Mouse (Mus musculus): ENCODE data around the gene Dand5.

Dand5 gene

GRCm38 (mm10) chr8:84822723-84823122 lies at the start of gene Dand5:
TSS of gene Dand5 (minus strand) at chr8:84822823.
- DNase-seq (ENCODE audit: low spot score) = no peak

DNA sequence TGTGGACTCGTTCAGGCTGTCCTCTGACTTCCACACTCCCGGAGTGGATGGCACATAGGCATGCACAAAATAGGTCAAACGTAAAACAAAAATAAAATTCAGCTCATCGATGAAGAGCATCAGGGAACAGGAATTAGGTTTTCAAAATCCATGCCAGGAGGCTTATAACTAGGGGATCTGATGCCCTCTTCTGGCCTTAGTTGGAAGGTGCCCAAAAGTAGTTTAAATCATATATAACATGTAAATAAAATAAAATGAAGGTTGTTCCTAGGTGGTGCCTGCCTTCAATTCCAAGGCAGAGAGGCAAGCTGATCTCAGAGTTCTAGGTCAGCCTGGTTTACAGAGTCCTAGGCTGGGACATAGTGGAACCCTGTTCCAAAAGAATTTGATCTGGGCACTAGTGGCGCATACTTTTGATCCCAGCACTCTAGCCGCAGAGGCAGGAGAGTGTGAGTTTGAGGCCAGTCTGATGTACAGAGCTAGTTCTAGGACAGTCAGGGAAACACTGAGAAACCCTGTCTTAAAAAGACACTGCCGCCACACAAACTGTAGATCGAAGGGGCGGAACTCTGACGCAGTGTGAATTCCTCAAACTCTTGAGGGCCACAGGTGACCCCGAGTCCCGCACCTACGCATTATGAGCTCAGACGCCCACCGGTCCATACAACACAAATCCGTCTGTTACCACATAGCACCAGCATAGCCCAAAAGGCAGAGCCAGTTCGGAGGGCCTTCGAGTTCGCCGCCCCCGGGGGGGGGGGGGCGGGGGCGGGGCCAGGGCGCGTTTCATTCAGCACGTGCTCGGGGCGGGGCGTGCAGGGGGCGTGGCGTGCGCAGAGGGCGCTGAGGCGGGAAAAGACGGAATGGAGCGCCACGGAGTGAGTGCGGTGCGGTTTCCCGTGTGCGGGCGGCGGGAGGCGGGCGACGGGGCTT lies 49.0 kb upstream of the Dand5 start, which contains the start of gene Syce2:
Syce2 (plus strand) TSS at position 736 of the 933 bp plus-strand sequence.
- DNase-seq (ENCODE audit: low spot score) = peak; percentile 74

GRCm38 (mm10) chr8:84856864-84857441 lies 34.3 kb upstream of the Dand5 start, which contains the start of gene Farsa:
TSS of gene Farsa (plus strand) at chr8:84856989.
- DNase-seq (ENCODE audit: low spot score) = peak; percentile 87

GRCm38 (mm10) chr8:84856434-84856833 lies 33.8 kb upstream of the Dand5 start:
- no peak for DNase-seq (ENCODE audit: low spot score)

DNA sequence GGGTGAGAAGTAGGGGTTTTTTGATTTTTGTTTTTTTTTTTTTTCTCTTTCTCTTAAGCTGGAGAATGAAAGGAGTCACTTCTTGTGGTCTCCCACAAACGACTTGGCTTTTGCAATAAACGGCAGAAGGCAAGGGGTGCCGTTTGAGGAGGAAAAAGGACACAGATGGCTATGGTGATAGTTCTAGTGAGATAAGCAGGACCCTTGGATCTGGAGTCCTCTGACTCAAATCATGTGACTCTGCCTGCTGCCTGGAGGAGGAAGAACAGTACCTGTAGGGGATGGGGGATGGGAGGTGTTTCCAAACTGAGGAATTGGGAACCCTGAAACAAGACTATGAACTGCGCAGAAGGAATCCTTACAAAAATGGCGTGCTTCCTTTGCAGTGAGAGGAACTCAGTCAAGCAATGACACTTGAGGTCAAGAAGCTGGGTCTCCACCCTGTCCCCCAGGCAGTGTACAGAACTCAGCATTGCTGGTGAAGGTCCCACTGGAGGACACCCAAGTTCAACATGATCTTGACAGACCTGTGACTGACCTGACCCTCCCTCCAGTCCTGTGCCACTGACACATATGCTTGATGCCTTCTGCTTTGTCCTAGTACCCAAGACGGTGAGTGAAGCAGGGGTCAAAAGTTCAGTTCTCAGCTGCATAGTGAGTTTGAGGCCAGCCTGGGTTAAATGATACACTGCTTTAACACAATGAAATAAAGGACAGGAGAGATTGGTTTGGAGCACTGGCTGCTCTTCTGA lies 25.2 kb upstream of the Dand5 start:
- no peak for DNase-seq (ENCODE audit: low spot score)

GRCm38 (mm10) chr8:84846722-84847572 lies 24.3 kb upstream of the Dand5 start, which contains the start of gene Calr:
TSS of gene Calr (minus strand) at chr8:84846934.
- DNase-seq (ENCODE audit: low spot score) = peak; percentile 96

DNA sequence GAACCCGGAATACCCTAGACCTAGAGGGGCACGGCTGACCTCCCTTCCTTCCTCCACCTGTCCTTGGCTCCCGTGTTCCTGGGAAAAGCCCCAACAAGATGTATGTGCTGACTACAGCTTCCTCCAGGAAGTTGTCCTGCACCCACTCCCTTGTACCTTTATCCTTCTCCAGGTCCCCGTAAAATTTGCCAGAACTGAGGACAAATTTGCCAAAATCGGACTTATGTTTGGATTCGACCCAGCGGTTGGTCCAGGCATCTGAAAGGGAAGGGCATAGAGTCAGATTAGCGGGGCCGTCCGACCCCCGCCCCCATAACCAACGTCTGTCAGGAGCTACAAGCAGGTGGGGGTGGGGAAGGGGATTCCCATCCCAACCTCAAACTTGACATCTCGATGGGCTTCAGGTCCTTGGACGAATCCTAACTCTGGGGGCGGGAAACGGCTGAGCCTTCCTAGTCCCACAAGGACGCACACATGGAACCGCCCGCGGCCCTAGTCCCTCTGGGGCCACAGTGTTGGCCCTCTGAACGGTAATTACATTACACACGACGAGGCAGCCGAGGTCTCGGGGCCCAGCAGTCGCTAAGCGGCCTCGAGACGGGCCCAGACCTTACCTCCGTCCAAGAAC lies 23.6 kb upstream of the Dand5 start:
- DNase-seq (ENCODE audit: low spot score) = no peak

DNA sequence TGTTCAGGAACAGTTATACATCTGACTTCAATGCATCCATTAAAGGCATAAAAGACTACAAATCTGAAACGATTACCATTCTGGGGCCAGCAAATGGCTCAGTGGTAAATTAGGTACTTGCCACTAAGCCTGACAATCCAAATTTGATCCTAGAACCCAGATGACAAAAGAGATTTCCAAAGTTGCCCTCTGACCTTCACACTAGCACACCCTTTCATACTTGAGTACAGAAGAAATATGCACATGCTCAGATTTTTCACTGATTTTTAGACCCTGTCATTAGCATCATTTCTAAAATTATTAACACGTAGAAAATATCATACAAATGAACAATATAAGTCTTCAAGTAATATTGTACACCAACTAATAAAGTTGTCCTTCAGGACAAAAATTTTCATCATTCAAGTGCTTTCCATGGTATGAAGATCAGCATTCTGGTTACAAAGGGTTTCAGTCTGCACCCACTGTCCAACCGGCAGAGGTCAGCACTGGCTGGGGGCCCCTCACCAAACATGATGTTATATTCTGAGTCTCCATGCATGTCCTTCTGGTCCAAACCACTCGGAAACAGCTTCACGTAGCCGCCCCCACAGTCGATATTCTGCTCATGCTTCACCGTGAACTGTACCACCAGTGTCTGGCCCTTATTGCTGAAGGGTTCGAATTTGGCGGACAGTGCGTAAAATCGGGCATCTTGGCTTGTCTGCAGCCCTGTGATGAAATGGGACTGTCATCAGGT lies 22.9 kb upstream of the Dand5 start:
- no peak for DNase-seq (ENCODE audit: low spot score)

DNA sequence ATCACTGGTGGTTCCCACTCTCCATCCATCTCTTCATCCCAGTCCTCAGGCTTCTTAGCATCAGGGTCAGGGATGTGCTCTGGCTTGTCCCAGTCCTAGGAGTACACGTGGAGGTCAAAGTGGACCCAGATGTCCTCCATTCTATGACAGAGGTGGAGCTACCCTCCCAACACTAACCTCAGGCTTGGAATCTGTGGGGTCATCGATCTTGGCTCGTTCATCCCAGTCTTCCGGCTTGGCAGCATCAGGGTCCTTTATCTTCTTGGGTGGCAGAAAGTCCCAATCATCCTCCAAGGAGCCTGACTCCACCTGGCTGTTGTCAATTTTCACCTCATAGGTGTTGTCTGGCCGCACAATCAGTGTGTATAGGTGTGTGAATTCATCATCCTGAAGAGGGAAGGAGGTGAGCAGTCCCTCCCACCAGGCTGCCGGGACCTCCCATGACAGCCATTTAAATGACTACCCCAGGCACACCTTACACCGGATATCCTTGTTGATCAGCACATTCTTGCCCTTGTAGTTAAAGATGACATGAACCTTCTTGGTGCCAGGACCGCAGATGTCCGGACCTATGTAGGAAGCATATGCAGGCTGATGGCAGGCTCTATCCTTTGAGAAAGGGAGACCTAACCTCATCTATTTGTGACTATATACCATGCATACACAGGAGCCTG lies 21.9 kb upstream of the Dand5 start:
- DNase-seq (ENCODE audit: low spot score) = no peak

GRCm38 (mm10) chr8:84841514-84841913 lies 18.9 kb upstream of the Dand5 start:
- DNase-seq (ENCODE audit: low spot score) = no peak

DNA sequence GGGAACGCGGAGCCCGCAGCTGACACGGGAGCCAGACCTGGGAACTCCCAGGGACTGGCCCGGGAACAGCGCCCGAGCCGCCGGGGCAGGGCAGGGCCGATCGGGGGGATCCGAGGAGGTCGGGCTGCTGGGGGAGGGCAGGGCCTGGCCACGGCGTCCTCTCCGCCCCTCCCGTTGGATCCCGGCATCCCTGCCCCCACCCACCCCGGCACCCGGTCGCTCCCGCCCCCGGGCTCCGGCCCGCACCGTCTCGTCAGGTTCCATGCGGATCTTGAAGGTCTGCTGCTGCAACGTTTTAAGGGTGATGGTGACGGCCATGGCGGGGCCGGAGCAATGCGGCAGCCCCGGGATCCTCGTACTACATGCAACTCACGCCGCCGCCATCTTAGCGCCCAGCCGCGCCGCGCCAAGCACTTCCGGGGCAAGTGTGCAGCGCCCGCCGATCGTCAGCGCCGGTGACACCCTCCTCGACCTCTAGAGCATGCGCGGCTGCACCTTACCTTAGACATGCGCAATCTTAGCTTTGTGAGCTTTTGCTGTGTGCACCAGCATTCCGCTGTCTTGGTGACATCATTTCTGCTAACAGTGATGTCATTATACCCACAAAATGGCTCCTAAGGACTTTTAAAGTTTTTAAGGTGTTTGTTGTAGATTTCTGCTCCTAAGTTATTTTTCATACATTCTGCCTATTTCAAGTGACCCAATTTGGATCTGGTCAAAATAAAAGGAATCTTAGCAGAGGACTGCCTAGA lies 17.8 kb upstream of the Dand5 start, which contains the start of gene Rad23a:
Rad23a (minus strand) TSS at position 418 of the 752 bp plus-strand sequence.
- peak; percentile 82 for DNase-seq (ENCODE audit: low spot score)

DNA sequence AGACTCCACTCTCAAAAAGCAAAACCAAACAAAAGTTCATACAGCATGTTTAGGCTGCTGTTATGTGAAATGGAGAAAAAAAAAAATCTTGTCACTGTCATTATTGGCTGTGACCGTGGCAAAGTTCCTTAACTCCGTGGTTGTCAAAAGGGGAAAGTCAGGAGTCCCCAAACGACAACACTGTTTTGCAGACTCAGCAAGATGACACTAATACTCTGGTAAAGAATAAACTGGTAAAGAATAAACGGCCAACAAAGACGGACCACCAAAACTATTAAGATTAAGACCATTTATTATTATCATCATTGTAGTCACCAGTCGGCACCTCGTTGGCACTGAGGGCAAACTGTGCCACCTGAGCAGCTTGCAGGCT lies 17.2 kb upstream of the Dand5 start:
- no peak for DNase-seq (ENCODE audit: low spot score)

GRCm38 (mm10) chr8:84839411-84839810 lies 16.8 kb upstream of the Dand5 start:
- DNase-seq (ENCODE audit: low spot score) = no peak

DNA sequence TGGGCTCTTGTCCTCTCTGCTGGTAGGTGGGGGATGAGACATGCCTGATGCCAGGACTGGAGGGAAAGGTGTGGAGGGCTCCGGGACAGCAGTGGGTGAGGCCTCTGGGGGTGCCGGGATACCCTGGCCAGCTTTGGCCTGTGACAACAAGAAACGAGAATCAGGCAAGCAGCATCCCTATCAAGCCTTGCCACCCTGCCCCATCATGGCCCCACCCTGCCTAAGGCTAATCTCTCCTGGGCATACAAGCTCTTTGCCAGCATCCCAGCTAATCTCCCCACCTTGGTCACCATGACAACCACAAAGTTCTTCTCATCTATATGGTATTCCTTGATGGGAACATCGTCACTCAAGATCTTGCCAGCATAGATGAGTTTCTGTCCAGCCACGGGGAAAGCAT lies 15.9 kb upstream of the Dand5 start:
- no peak for DNase-seq (ENCODE audit: low spot score)

DNA sequence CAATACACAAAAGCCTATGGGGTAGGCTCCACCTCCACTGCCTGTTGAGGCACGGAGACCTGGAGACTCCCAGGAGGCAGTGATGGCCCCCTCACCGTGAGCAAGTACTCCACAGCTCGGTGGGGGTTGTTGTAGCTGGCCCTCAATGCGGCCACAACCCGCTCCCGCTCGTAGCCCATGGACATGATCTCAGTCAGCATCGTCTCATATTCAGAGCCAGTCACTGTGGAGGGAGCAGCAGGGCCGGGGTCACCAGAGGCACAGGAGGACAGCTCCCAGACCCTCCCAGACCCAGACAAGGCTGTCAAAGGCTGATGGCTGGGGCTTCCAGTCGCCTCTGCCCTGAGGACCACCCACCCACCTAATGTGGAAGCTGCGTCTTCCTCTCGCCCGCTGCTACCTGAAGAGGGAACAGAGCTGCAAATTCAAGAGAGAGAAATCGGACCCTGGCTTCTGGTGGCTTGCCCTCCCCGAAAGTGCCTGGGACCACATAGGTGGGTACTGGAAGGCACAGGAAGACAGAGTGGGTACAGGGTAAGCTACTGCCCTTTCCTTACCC lies 15.4 kb upstream of the Dand5 start:
- no peak for DNase-seq (ENCODE audit: low spot score)

DNA sequence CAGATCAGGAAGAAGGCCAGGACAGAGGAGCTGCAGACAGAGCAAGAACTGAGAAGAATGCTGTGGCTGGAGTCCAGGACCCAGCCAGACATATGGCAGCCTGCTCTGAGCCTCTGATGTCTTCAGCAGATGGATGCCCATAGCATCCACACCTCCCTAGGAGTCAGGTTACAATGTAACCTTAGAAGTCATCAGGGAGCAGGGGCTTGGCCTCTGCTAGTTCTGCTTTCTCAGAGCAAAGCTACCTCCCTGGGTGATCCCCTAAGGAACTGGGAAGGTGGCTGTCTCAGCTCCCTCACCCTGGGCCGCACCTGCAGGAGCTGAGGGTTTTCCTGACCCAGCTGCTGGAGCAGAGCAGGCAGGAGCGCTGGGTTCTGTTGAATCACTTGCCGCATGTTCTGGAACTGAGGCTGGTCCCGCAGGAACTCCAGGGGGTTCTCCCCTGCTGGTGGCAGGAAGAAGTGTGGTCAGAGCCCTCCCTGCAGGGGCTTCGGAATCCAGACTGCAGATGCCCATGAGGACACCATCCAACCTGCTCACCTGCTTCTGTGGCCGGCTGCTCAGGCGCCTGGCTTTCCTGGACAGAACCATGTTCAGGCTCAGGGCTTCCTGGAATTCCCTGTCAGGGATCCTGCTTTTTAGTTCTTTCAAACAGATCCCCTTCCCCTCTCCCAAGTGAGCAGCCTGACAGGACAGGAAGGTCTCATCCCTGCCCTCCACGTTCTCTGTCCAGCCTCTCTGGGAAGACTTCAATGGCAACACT lies 14.7 kb upstream of the Dand5 start:
- no peak for DNase-seq (ENCODE audit: low spot score)

DNA sequence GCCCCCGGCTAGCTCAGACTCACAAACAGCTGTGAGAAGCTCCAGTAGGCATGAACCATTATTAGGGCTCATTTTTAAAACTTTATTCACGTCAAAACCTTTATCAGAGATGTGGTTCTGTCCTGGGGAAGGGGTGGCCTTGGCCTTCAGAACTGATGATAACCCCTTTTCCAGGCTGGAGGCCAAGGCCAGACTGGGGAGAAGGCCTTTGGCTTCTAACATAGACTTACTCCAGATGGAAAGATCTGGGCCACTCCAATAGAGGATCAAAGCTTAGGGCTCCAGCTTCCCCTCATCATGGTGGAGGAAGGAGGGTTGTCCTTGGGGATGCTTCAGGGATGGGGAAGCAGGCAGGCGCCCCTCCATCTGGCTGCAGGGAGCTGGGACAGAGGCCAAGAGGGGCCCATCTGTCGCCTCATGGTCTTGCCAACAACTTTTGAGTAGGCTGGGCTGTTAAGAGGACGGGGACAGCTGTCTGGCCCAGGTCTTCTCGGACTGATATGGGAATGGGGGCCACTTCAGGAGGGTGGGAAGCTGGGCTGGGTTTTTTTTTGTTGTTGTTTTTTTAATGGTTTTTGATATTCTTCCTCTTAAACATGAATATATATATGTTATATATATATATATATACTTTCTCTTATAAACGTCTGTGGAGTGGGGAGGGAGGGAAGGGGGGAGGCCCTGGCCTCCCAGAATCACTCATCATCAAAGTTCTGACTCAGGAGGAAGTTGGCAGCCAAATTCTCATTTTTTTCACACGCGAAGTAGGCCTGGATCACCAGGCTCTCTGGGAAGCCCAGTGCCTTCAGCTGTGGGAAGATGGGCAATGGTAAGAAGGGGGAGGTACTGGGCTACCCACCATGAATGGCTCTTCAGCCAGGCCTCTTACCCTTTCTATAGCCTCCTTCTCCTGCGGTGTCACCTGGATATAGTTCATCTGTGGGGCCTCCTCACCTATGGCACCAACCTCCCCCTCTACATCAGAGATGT lies 12.5 kb upstream of the Dand5 start:
- no peak for DNase-seq (ENCODE audit: low spot score)
